Comparison of ENCODE assay signal across 8 mouse cellular contexts in genomic region chr16:4964731-4965391, GRCm38 (mm10). TPM values are rescaled to one million over a fixed set of nuclear protein-coding genes. Genes with fewer than 3 reads are reported as not detected.
DNase-seq lines count a peak whose midpoint lies in the region; ATAC-seq lines count a peak whose summit lies in the region.

No protein-coding gene starts in this region.

- H3K27ac ChIP-seq in heart, embryonic 10.5 days = peak overlapping the region; percentile 85
- H3K27ac ChIP-seq in liver, embryonic 12.5 days = peak overlapping the region; percentile 88

- intact Hi-C loops in heart, postnatal 36 days (cut with DNase I) = loop anchor here (2.0 kb wide), 1 partner anchor 50 kb away; no protein-coding TSS in a partner anchor

- H3K9ac ChIP-seq in liver, embryonic 12.5 days = peak overlapping the region; percentile 86

- peak; percentile 20 for ATAC-seq in CD4-positive, CD25-positive, alpha-beta regulatory T cell, adult 4 months
- ATAC-seq in liver, embryonic 12.5 days = 0 out of 2 replicates have a peak, but pooled peaks have one; percentile 1

- peak overlapping the region; percentile 82 for H3K4me2 ChIP-seq in liver, embryonic 12.5 days

- peak overlapping the region; percentile 96 for H3K4me3 ChIP-seq in heart, embryonic 10.5 days
- peak overlapping the region; percentile 92 for H3K4me3 ChIP-seq in liver, embryonic 12.5 days

- DNase-seq in heart, embryonic 10.5 days (ENCODE audit: low spot score) = no peak
- DNase-seq in heart, postnatal 36 days = no peak
- peak; percentile 16 for DNase-seq in fibroblast of lung, adult 2 months (ENCODE audit: low read depth)
- no peak for DNase-seq in right cerebral cortex, postnatal 4 days
- no peak for DNase-seq in urinary bladder, postnatal 36 days (ENCODE audit: low spot score in 2 of 2)
- no peak for DNase-seq in adrenal gland, postnatal 36 days

- no peaks in the 10 kb centered on the region for H3K27me3 ChIP-seq in heart, embryonic 10.5 days (ENCODE audit: insufficient read depth, poor library complexity, severe bottlenecking)
- H3K27me3 ChIP-seq in liver, embryonic 12.5 days (replicated peaks) = no peaks in the 10 kb centered on the region

- H3K9me3 ChIP-seq in heart, embryonic 10.5 days = no peaks in the 10 kb centered on the region
- no peaks in the 10 kb centered on the region for H3K9me3 ChIP-seq in liver, embryonic 12.5 days (replicated peaks)

- 23% methylated on average over 13 of the region's 13 CpGs for WGBS in heart, embryonic 10.5 days
- 13% methylated on average over 13 of the region's 13 CpGs for WGBS in liver, embryonic 12.5 days (ENCODE audit: insufficient replicate concordance)

- peaks cover 7% of the 10 kb centered on the region for H3K36me3 ChIP-seq in heart, embryonic 10.5 days
- 0 out of 2 replicates have a peak, but pooled peaks cover 3% of the 10 kb centered on the region for H3K36me3 ChIP-seq in liver, embryonic 12.5 days

- H3K4me1 ChIP-seq in heart, embryonic 10.5 days = peaks cover 23% of the 10 kb centered on the region
- H3K4me1 ChIP-seq in liver, embryonic 12.5 days = peaks cover 29% of the 10 kb centered on the region

RNA-seq across cellular contexts. Expression of gene Anks3, which starts 0.9 kb away (rescaled TPM):
- polyA plus RNA-seq in heart, embryonic 10.5 days (2016; fragmentation: Nextera tagmentation; extraction: Ambion mirVana) = 38.5 and 44.4 TPM in 2 replicates
- total RNA-seq in heart, postnatal 36 days (2021) = 10 to 100 TPM; 12.4 to 12.9 TPM
- polyA plus RNA-seq in CD4-positive, CD25-positive, alpha-beta regulatory T cell, adult 4 months (2017; shearing (Covaris generic)) = 10 to 100 TPM; 41.4 to 64.3 TPM
- 16.8 and 19.7 TPM in 2 replicates for polyA plus RNA-seq in liver, embryonic 12.5 days (2016; fragmentation: Nextera tagmentation; extraction: Ambion mirVana)
- total RNA-seq in adrenal gland, postnatal 36 days (2021) = 10 to 100 TPM; 31.2 to 42.2 TPM

RNA-seq across cellular contexts. Expression of gene Nudt16l1, which starts 26.3 kb away (rescaled TPM):
- polyA plus RNA-seq in heart, embryonic 10.5 days (2016; fragmentation: Nextera tagmentation; extraction: Ambion mirVana) = 111 and 125 TPM in 2 replicates
- 10 to 100 TPM; 20.5 to 21.3 TPM for total RNA-seq in heart, postnatal 36 days (2021)
- polyA plus RNA-seq in CD4-positive, CD25-positive, alpha-beta regulatory T cell, adult 4 months (2017; shearing (Covaris generic)) = 100 to 1,000 TPM in 1 of 2 experiments, 10 to 100 TPM in 1; 92.1 to 106 TPM
- 61.2 and 62.7 TPM in 2 replicates for polyA plus RNA-seq in liver, embryonic 12.5 days (2016; fragmentation: Nextera tagmentation; extraction: Ambion mirVana)
- total RNA-seq in adrenal gland, postnatal 36 days (2021) = 10 to 100 TPM; 54.6 to 74.1 TPM

RNA-seq across cellular contexts. Expression of gene Sept12, which starts 32.8 kb away (rescaled TPM):
- not detected in 2 replicates for polyA plus RNA-seq in heart, embryonic 10.5 days (2016; fragmentation: Nextera tagmentation; extraction: Ambion mirVana)
- not detected for total RNA-seq in heart, postnatal 36 days (2021)
- not detected for polyA plus RNA-seq in CD4-positive, CD25-positive, alpha-beta regulatory T cell, adult 4 months (2017; shearing (Covaris generic))
- polyA plus RNA-seq in liver, embryonic 12.5 days (2016; fragmentation: Nextera tagmentation; extraction: Ambion mirVana) = 0.11 TPM in 1 of 2 replicates, not detected in the other
- total RNA-seq in adrenal gland, postnatal 36 days (2021) = not detected

RNA-seq across cellular contexts. Expression of gene Smim22, which starts 42.2 kb away (rescaled TPM):
- polyA plus RNA-seq in heart, embryonic 10.5 days (2016; fragmentation: Nextera tagmentation; extraction: Ambion mirVana) = 3.0 and 4.2 TPM in 2 replicates
- not detected for total RNA-seq in heart, postnatal 36 days (2021)
- not detected for polyA plus RNA-seq in CD4-positive, CD25-positive, alpha-beta regulatory T cell, adult 4 months (2017; shearing (Covaris generic))
- 5.7 and 6.9 TPM in 2 replicates for polyA plus RNA-seq in liver, embryonic 12.5 days (2016; fragmentation: Nextera tagmentation; extraction: Ambion mirVana)
- not detected for total RNA-seq in adrenal gland, postnatal 36 days (2021)

RNA-seq across cellular contexts. Expression of gene Rogdi, which starts 48.5 kb away (rescaled TPM):
- polyA plus RNA-seq in heart, embryonic 10.5 days (2016; fragmentation: Nextera tagmentation; extraction: Ambion mirVana) = 55.5 and 57.4 TPM in 2 replicates
- 10 to 100 TPM; 16.2 to 19.7 TPM for total RNA-seq in heart, postnatal 36 days (2021)
- 10 to 100 TPM; 19.8 to 35.0 TPM for polyA plus RNA-seq in CD4-positive, CD25-positive, alpha-beta regulatory T cell, adult 4 months (2017; shearing (Covaris generic))
- 42.3 and 43.2 TPM in 2 replicates for polyA plus RNA-seq in liver, embryonic 12.5 days (2016; fragmentation: Nextera tagmentation; extraction: Ambion mirVana)
- 10 to 100 TPM; 21.2 to 21.6 TPM for total RNA-seq in adrenal gland, postnatal 36 days (2021)
